Mouse (Mus musculus): ENCODE data around the gene Zfp853. TPM values are rescaled to one million over a fixed set of nuclear protein-coding genes. Genes with fewer than 3 reads are reported as not detected.

The Zfp853 gene
- total RNA-seq, 2 experiments from 2014 or later, result not detected

DNA sequence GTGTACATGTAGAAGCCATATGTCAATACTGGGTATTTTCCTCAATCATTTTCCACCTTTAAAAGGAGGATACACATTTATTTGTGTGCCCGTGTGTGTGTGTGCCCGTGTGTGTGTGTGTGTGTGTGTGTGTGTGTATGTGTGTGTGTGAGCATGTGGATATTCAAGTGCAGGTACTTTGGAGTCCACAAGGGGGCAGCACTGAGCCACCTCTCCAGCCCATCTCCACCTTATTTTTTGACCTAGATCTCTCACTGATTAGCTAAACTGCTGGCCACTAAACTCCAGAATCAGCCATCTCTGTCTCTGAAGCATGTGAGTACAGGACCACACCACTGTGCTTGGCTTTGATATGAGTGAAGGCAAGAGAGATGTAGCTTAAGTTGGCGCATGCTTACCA, 1.4 kb upstream of the Zfp853 start:
- ATAC-seq (replicated peaks; ENCODE audit: poor library complexity), result no peak

DNA sequence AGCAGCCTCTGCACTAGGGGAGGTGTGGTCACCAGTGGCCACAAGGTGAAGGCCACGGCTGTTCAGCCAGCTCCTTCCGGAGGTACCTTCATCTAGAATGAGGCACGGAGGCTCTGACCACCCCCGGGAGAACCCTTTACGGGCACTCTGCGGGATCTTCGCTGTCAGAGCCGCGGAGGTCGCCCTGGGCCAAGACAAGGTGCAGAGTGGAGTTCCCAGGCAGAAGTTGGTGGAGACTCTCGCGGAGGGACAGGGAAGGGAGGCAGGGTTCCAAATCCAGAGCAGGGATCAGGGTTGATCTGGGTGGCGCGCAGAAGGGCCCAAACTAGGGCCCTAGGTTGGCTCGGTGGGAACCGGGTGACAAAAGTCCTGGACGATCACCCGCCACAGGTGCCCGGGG, 544 bp downstream of the Zfp853 start:
- ATAC-seq (replicated peaks; ENCODE audit: poor library complexity), result no peak

DNA sequence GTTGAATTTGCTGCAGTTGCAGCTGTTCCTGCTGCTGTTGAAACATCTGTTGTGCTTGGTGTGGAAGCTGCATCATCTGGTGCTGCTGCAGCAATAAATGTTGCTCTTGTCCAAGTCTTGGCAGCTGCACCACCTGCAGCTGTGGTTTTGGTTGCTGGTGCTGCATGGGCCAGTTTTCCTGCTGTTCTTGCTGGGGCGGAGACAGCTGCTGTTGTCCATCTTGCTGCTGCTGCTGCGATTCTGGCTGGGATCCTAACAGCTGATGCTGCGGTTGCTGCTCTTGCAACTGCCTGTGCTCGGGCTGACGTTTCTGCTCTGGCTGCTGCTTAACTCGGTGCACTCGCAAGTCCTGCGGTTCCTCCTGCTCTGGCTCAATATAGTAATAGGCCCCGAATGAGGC, 4.1 kb downstream of the Zfp853 start:
- ATAC-seq (replicated peaks; ENCODE audit: poor library complexity), result no peak

DNA sequence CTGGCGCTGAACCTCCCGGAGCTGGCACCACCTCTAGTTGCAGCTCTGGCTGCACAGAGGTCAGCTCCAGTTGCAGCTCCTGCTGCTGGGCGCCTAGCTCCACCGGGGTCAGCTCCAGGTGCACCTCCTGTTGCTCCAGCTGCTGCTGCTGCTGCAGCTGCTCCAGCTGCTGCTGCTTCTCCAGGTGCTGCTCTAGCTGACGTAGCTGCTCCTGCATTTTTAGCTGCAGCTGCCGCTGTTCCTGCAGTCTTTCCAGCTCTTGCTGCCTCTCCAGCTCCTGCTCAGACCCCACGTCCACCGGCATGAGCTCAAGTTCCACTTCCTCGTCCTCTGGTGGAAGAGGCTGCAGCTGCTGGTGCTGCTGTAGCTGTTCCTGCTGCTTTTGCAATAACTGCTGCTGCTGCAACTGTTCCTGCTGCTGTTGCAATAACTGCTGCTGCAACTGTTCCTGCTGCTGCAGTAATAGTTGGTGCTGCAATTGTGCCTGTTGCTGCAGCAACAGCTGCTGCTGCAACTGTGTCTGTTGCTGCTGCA, 5.0 kb downstream of the Zfp853 start:
- ATAC-seq (replicated peaks; ENCODE audit: poor library complexity), result peak; percentile 54

DNA sequence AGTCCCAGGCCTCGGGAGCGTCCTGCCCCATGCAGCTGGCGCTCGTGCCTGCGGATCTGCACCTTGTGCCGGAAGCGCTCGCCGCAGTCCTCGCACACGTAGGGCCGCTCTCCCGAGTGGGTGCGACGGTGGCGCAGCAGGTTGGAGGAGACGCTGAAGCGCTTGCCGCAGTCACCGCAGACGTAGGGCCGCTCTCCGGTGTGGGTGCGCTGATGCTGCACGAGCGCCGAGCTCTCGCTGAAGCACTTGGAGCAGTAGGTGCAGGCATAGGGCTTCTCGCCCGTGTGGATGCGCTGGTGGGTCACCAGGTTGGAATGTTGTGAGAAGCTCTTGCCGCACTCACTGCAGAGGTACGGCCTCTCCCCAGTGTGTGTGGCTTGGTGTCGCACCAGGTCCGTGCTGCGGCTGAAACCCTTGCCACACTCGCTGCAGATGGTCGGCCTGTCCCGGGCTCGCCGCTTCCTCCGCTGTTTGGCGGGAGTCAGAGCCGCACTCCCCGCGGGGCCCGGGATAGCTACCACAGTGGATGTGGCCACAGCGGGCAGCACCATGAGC, 5.6 kb downstream of the Zfp853 start:
- ATAC-seq (replicated peaks; ENCODE audit: poor library complexity), result peak; percentile 54

DNA sequence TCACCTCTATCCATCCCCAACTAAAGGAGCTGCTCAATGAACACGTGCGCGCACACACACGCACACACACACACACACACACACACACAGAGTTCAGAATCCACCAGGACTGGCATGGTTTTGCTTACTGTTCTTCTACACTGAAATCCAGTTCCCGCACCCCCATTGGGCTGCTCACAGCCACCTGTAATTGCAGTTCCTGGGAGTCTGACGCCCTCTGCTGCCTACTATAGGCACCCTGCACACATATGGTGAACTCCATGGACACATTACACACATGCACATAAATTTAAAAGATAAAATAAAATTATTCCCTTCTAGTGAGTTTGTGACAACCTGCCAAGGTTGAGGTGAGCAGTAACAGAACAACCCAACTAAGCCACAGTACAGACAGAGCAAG, 8.7 kb downstream of the Zfp853 start:
- peak; percentile 56 for ATAC-seq (replicated peaks; ENCODE audit: poor library complexity)

DNA sequence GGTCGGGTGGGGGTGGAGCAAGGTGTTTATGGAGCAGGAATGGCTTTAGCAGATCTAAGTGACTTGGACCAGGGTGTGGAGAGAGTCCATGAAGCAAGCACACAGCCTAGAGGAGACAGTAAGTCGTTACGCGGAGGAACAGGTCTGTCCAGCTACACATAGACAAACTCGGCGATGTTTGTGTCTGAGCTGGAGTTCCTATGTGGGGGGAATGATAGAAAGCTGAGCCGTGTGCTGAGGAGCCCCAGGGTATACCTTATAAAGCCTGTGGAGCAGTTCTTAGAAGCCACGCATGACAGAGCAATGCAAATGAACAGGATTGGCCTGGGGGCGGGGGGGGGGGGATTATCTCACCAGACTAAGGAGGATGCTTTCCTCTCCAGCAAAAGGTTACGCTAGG, 14.2 kb downstream of the Zfp853 start:
- no peak for ATAC-seq (replicated peaks; ENCODE audit: poor library complexity)

DNA sequence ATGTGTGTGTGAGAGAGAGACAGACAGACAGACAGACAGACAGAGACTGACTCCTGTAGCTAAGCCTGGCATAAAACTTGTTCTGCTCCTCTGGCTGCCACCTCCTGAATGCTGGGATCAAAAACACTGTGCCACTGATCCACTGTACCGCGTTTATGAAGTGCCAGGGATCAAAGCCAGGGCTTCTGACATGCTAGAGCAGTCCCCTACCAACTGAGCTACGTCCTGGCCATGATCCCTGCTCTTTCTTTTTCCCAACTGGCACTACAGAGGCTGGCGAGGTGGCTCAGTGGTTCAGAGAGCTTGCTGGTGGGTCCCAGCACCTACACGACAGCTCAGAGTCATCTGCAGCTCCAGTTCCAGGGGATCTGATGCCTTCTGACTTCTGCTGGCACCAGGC, 17.7 kb downstream of the Zfp853 start:
- ATAC-seq (replicated peaks; ENCODE audit: poor library complexity), result no peak

DNA sequence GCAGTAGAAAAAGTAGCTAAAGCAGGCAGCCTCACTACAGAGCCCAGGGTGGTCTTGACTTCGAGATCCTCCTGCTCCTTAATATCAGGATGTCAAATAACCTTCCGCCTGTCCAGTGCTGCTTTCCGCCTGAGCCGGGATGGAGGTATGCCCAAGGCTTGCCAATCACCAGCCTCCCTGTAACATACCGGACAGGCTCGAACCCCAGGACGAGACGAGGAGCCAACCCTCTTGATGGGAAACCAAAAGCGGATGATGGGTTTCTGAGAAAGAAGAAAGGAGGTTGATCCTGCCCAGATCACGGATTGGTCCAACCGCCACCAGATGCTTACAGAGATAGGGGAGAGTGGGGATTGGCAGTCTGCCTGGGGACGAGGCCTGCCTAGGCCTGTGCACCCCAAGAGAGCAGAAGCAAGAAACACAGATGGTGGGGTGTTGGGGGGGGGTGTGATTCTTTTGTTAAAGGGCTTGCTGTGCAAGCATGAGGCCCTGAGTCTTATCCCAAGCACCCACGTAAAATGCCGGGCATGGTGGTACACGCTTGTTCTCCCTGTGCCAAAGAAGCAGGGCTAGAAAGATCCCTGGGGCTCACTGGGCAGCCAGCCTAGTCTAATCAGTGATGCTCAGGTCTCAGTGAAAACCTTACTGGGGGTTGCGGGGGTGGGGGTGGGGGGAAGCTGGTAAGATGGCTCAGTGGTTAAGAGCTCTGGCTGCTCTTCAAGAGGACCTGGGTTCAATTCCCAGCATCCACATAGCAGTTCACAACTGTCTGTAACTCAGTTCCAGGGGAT, 20.7 kb downstream of the Zfp853 start:
- ATAC-seq (replicated peaks; ENCODE audit: poor library complexity), result peak; percentile 73

DNA sequence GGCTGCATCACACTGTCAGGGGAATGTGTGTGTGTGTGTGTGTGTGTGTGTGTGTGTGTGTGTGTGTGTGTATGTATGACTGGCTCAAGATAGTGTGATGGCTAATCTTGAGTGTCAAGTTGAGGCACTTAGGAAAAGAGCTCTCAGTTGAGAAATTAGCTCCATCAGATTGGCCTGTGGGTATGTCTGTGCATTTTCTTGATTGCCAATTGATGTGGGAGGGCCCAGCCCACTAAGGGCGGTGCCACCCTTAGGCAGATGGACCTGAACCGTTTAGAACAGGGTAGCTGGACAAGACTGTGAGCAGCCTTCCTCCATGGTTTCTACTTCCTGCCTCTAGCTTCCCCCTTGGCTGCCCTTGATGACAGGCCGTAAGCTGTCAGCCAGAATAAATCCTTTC, 21.3 kb downstream of the Zfp853 start:
- peak; percentile 52 for ATAC-seq (replicated peaks; ENCODE audit: poor library complexity)

DNA sequence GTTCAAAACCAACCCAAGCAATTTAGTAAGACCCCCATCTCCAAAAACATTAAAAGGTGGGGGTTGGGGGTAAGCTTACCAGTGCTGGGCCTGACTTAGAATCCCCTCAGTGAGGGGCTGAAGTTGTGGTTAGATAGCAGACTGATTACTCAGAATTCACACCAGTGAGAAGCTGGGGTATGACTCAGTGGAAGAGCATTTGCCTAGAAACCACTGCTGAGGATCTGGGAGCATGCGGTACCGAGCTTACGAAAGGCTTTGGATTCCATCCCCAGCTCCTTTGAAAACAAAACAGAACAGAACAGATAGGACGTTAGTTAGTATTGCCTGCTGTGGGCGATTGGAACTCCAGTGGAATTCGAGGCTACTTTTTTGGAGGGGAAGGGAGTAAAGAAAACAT, 21.8 kb downstream of the Zfp853 start:
- no peak for ATAC-seq (replicated peaks; ENCODE audit: poor library complexity)

DNA sequence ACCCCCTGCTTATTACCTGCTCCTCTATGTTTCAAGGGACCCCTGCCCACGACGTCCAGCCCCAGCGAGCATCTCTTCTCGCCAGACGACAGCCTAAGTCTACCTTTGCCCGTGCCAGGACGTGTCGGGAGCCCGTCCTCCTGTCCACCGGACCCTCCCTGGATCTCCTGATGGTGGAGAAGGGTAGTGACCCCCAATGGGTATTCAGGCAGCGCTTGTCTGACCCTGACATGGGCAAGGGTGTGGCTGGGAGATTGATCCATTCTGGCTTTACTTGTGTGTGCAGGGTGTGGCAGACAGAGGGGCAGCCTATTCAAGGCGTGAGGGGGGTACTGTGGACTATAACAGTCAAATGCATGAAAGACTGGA, 23.3 kb downstream of the Zfp853 start:
- no peak for ATAC-seq (replicated peaks; ENCODE audit: poor library complexity)

DNA sequence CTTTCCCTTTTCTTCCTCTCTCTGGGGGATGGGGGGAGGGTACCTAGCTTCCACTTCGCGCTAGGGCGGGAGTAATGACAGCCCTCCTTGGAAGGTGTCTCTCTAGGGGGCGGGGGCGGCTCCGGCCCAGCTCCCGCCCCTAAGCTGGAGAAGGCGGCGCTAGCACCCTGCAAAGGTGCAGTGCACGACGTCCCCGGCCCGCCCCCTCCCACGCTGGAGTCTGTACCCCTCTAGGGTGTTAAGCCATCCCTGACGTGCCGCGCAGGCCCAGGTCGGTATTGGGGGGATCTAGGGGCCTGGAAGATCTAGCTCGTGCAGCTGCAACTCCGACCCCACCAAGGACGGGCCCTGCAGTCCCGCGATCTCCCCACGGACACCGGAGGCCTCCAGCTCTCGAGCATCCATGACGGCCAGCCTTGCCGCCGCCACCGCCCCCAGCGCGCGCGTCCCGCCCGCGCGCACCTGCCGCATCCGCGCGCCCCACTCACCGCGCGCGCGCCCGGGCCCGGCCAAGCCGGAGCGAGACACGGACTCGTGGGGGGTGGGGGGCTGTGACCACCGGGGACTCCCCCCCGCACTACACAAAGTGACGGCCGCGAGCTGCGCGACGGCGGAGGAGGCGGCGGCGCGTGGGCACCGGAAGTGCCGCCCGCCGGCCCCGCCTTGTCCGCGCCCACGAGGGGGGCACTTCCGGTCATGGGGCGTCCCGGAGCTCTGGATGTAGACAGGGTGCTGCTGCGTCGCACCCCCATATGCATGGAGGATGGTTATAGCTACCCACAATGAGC, 23.9 kb downstream of the Zfp853 start, which contains the start of gene Zfp316:
Gene Zfp316 (minus strand): TSS at position 660 of the 788 bp plus-strand sequence.
- ATAC-seq (replicated peaks; ENCODE audit: poor library complexity), result peak; percentile 20

DNA sequence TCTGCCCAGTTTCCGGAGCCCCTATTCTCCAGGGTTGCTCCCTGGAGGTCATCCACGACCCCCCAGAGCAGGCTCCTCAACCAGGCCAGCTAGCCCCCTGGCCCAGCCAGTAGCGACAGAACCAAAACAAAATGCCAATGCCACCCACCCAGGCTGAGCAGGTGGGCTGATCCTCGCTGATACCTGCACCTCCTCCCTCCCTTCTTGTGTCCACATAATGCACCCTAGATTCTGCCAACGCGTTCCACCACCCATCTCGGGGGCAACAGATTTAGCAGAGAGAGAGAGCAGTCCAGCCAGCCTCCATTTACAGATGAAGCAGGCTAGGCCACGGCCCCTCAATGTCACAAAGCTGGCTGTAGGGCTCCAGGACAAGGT, 24.4 kb downstream of the Zfp853 start:
- ATAC-seq (replicated peaks; ENCODE audit: poor library complexity), result no peak

DNA sequence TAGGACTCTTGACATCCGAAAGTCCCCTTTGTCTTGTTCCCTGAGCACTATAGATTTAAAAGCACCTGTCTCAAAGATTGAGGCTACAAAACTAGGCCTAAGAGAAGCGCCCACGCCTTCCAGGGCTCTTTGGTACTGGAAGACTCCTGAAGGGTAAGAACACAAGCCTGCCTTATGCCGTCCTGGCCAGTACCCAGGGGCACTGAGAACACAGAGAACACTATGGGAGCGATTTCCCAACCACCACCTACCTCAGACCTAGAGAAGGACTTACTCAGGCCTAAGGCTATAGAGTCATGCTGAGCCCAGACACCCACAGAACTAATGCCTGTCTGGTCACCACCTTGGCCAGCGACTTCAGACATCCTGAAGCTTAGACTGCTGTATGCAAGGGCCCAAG, 26.6 kb downstream of the Zfp853 start:
- ATAC-seq (replicated peaks; ENCODE audit: poor library complexity), result no peak

DNA sequence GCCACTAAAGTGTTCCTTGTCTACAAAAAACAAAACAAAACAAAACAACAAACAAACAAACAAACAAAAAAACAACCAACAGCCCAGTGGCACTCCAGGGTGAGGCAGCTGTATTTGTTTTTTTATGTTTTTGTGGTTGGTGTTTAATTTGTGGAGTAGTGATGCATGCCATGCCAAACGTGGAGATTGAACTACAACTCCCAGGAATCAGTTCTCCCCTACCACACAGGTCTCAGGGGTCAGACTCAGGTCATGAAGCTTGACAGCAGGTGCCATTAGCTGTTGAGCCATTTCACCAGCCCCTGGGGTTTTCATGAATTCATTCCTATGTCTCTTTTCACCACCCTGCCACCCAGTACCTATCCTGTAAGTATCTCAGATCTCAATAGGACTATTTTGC, 28.0 kb downstream of the Zfp853 start:
- ATAC-seq (replicated peaks; ENCODE audit: poor library complexity), result no peak

DNA sequence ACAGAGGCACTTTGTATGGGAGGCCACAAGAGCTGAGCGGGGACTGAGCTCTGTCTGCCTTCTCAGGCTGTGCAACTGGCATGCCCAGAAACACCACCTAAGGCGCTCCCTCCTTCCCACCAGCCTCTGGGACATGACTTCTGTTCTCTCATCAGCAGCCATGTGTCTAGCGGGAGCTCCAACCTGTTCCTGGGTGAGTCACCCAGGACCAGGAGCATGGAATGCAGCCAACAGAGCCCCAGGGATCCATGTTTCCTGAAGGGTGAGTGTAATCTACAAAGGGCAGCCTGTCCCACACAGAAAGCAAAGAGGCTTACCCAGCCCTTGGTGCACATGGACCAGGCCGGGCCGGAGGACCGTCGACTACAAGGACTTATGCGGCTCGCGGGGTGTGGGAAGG, 28.7 kb downstream of the Zfp853 start:
- no peak for ATAC-seq (replicated peaks; ENCODE audit: poor library complexity)

DNA sequence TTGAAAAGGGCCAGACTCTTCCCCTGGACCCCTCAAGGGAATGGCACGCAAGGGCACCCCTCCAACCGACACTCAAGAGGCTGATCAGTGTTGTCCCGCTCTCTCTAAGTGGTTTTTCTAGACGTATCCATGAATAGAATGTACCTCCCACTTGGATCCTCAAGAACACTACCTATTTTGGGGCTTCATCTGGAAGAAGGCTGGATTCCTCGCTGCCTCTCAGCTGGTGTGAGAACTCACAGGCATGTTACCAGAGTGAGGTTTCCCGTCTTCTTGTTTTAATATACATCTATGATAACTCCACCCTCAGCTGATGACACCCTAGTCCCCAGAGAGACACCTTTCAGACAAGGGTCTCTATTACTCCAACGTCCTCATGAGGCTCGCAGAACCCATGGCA, 31.8 kb downstream of the Zfp853 start:
- no peak for ATAC-seq (replicated peaks; ENCODE audit: poor library complexity)

DNA sequence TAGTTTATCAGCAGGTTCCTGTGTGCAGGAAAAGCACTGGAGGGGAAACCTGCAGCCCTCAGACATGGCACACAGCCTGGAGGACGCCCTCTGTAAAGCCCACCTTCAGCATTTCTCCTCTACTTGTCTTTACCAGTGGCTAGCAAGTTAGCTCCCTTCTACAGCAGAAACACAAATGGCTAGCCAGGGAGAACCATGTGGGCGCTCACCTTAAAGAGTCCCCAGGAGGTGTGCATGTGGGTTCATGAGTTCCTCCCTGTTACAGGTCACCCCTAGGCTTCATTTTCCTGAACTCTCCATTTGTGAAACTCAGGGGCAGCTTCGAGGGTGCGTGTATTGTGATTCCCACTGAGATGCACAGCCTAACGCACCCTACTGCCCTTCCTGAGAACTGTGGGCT, 37.6 kb downstream of the Zfp853 start:
- no peak for ATAC-seq (replicated peaks; ENCODE audit: poor library complexity)

DNA sequence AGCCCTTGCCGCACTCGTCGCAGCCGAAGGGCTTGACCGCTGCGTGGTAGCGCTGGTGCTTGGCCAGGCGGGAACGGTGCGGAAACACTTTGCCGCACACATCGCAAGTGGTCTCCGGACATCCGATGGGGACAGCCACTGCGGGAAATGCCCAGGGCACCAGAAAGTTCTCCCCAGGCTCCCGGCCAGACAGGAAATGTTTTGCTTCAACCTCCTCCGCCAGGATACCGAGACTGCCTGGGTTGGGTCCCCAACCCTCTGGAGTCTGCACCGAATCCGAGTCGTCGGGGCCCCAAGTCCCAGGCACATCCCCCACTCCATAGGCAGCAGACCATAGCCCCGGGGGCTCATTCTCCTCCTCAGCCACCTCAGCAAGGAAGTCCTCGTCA, 38.3 kb downstream of the Zfp853 start:
- ATAC-seq (replicated peaks; ENCODE audit: poor library complexity), result no peak

DNA sequence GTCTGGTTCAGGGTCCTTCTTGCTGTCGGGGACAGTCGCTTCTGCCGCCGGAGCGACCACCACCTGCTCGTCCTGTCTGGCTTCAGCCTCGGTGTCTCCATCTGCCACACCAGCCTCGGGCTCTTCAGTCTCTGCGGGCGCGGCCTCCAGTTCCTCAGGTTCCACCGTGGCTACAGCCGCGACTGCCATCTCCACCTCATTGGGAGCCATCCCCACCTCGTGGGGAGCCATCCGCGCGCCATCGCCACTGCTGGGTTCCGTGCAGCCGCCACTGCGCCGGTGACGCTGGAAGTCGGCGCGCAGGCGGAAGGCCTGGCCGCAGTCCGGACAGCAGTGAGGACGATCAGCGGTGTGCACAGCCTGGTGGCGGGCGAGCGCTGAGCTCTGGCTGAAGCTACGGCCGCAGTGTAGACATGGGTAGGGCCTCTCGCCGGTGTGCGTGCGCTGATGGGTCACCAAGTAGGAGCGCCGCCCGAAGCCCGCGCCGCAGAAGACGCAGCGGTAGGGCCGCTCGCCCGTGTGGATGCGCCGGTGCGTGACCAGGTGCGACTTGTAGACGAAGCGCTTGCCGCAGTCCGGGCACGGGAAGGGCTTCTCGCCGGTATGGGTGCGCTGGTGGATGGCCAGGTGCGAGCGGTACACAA, 38.8 kb downstream of the Zfp853 start:
- no peak for ATAC-seq (replicated peaks; ENCODE audit: poor library complexity)

Data from megakaryocyte progenitor cell, adult 5-6 weeks (primary cell).